Mouse (Mus musculus) mouse embryonic stem cell (cell line): Measurements from ENCODE around the gene 4930432K21Rik.

Source experiments
- in situ Hi-C, 2 experiments: fragments of 300-500 bp; cut with MboI; formaldehyde crosslinking; loops; 1 replicate in 1 of 2; 3 replicates in 1 of 2; pipeline ENCODE4 v1.14.3; 2019 to 2020; ENCODE audit warnings: low sequenced_read_pairs in 2 of 2, low pct_unique_long_range_greater_than_20kb in 1 of 2, mixed read lengths in 1 of 2; ENCODE audit not compliant: unreplicated experiment in 1 of 2

Gene 4930432K21Rik

GRCm38 (mm10) chr8:84201545-84202245 lies 53.9 kb downstream of the 4930432K21Rik start:
- in situ Hi-C loops = no loop called here

DNA sequence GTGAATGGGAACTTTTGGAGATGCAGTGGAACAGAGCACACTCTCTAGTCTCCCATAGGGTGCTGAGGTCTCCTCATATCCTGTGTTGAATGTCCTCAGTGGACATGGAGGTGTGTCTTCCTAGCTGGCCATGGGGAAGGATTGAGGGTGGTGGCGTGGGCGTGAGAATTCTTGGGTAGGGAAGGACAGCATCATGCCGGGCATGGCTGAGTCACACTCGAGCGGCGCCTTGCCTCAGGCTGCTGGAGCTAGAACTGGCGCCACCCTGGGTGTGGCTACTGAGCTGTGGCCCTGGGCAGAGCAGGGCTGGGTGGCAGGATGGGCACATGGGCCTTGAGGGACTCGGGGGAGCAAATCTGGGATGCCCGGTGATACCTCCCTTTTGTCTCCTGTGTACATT lies 54.6 kb downstream of the 4930432K21Rik start:
- in situ Hi-C loops = no loop called here

DNA sequence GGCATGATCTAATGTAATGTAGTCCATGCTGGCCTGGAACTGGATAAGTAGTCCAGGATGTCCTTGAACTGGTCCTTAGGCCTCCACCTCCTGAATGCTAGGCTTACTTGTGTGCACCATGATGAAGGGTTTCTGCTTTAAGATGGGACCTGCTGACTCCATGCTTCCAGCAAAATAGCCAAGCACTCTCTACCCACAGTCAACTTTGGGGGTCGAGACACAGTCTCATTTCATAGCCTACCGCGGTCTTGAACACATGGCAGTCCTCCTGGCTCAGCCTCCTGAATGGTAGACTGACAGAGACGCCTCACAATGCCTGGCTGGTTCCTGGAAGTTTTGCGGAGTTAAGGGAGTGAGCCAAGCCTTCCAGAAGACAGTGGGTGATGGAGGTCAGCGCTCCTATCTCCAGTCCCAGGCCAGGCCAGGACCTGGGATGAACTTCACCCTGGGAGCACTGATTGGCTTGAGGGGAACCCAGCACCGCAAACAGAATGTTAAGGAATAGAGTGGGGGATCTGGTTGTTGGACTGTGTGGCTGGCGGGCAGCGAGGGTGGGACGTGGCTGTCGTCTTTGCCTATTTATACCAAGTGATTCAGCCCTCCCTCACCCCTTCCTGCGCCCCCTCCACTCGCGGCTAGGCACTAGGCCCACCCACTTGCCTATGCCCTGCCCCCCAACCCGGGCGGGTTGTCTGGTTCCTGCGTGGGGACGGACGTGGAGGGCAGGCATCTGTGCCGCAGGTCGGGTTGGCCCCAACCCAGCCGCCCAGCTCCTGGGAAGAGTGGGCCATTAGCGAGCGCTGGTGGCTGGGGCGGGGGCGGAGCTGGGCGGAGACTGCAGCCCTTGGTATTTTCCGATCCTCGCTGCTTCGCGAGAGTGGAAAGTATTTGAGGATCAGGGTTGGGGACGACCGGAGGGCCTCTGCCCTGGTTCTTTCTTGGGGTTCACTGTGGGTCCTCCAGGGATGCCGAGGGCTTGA lies 55.4 kb downstream of the 4930432K21Rik start:
- in situ Hi-C loops = no loop called here

- in situ Hi-C loops = no loop called here
These were observed 56.3 kb downstream of the 4930432K21Rik start for GRCm38 (mm10) chr8:84203975-84204772.

DNA sequence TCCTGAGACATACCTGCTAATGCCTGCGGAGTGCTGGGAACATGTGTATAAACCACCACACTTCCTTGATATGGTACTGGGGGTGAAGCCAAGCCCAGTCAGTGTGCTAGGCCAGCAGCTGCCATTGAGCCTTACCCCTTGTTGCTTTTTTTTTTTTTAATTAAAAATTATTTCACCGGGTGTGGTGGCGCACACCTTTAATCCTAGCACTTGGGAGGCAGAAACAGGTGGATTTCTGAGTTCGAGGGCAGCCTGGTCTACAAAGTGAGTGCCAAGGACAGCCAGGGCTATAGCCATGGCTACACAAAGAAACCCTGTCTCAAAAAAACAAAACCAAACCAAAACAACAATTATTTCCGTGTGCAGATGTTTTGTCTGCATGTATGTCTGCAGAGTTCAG lies 57.2 kb downstream of the 4930432K21Rik start:
- in situ Hi-C loops = no loop called here

- in situ Hi-C loops = no loop called here
These were observed 58.8 kb downstream of the 4930432K21Rik start for GRCm38 (mm10) chr8:84206666-84207065.

DNA sequence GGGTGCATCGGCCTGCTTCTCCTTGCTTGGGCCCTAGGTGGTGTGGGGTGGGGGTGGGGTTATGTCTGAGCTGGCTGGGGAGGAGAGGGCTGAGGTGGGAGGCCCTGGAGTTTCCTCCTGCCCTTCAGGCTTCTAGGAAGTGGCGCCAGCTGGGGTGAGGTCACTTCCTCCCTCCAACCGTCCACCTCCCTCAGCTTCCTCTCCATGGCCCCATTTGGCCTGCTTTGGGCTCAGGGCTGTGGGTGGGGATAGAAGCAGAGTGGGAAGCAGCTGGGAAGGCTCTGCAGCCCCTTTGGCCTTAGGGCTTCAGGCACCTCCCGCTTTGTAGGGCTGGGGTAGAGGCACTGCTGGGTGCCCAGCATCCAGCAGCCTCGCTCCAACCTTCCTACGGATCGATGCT lies 60.0 kb downstream of the 4930432K21Rik start:
- in situ Hi-C loops = no loop called here

DNA sequence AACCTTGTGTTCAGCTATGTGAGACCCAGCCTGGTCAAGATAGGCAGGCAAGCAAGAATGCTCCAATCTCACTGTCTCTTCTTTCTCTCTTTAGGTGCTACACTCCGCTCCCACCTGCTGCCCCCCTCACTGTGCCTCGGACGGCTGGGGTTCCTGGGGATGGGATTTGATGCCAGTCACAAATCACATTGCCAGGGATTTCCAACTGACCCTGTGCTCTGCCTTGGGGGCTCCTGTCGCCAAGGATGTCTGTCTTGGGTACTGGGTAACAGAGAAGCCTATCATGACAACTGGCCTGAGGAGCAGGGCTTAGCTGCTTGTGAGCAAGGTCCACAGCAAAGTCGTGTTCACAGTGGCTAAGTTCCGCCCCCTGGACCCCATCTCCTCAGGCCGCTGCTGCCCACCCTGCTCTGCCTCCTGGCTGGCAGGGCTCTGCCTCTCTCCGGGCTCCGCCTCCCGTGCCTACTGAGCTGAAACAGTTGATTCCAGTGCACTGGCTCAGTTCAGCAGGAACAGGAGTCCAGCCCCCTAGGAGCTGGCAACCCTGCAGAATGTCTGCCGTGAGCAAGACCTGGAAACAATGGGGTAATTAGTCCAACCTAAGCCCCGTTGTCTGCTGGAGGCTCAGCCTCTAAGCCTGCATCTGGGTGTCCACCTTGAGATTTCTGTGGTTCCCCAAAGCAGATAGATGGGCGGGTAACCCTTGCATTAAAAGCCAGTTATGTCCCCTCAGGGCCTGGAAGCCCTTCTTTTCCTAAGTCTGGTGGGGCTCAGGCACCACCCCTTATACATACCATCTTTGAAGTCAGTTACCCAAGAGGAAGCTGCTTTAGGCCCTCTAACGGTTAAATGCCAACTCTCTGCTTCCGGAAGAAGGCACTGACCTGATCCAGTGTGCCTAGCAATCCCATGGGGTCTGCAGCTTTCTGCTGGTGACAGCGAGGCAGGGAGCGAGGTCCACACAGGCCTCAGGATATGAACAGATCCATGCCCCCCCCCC lies 60.9 kb downstream of the 4930432K21Rik start:
- in situ Hi-C loops = no loop called here

- in situ Hi-C loops = no loop called here
These were observed 62.5 kb downstream of the 4930432K21Rik start for GRCm38 (mm10) chr8:84210167-84210791.

DNA sequence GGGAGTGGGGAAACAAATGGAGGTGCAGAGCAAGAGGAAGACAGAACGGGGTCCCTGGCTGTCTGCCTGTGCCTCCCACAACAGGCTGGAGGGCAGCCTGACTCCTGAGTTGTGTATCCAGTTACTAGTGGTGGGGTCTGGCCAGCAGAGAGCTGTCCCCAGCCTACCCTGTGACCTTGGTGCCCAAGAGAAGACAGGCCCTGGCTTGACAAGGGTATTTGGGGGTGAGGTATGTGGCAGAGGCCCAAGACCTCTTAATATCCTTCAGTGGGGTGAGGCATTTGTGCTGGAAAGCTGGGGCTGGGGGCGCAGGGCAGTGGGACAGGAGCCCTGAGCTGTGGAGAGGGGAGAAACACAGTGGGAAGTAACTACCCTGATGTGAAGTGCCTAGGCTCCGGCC lies 63.4 kb downstream of the 4930432K21Rik start:
- in situ Hi-C loops = no loop called here

DNA sequence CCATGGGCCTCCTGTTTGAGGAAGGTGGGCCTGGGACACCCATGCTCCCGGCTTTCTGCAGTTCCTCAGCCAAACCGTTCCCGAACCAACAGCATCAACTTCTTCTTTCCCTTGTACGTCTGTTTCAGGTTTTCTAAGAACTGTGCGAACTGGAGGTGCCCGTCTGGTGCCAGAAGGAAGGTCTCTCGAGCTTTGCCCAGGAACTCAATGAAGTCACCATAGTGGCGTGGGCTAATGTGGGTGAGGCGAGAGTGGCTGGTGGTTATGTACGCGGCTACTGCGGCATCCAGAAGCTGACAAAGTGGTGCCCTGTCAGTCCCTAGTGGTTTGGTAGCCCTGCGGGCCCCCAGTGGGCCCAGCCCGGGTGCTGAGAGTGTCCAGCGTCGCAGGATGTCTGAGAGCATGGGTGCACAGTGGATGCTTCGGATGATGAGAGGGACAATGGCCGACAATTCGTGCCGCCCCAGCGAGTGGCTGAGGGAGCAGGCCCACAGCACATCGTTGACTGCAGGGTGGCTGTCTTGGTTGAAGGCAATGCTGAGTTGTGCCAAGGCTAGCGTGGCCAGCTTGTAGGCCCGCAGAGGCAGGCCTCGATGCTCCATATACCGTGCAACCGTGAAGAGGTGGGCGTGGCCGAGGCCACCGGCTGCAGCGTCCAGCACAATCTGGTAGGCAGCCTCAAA lies 64.2 kb downstream of the 4930432K21Rik start:
- in situ Hi-C loops = no loop called here

GRCm38 (mm10) chr8:84213277-84213676 lies 65.5 kb downstream of the 4930432K21Rik start:
- in situ Hi-C loops = no loop called here

- in situ Hi-C loops = no loop called here
These were observed 69.4 kb downstream of the 4930432K21Rik start for GRCm38 (mm10) chr8:84217206-84217605.

GRCm38 (mm10) chr8:84218143-84218542 lies 70.3 kb downstream of the 4930432K21Rik start:
- in situ Hi-C loops = no loop called here

DNA sequence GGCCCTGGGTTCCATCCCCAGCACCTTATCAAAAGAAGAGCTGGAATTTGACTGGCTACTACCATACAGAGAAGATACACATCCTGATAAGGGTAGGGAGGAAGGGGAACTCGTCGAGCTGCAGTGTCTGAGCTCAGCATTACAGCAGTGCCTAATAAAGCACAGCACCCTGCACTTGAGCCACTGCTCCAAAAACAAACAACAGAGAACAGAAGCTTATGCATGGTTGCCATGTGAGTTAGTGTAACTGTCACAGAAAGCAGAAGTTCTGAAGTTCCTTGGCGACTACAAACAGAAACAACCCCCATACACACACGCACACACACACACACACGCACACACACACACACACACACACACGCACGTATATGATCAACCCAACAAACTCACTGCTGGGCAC lies 72.3 kb downstream of the 4930432K21Rik start:
- in situ Hi-C loops = no loop called here
